Mouse (Mus musculus) layer of hippocampus, adult 2 months (tissue): Measurements from ENCODE around the gene Sap30. TPM values are rescaled to one million over a fixed set of nuclear protein-coding genes. Genes with fewer than 3 reads are reported as not detected.
"Not testable (repeated sequence)": the region's sequence is repeated elsewhere in the genome, so short reads cannot be mapped to it uniquely, and the experiment has no call there.

Source experiments
- DNase-seq, 2 experiments: peaks; one replicate each; pipeline ENCODE4 v3.0.0; 2022; ENCODE audit warnings: low spot score in 2 of 2
- H3K27ac ChIP-seq: fragments of 200-600 bp; 2 replicates; pipeline ENCODE4 v1.8.1; 2022
- H3K4me3 ChIP-seq: fragments of 200-600 bp; 2 replicates; pipeline ENCODE4 v1.8.1; 2022; ENCODE audit warnings: mild to moderate bottlenecking
- CTCF ChIP-seq: fragments of 200-600 bp; conservative IDR thresholded peaks from 2 replicates; pipeline ENCODE4 v1.8.1; 2022; ENCODE audit warnings: antibody characterized with exemption, mild to moderate bottlenecking, moderate library complexity
- total RNA-seq, 2 experiments: library from RNA; stranded (reverse); gene quantifications; 2 replicates each; pipeline ENCODE4 v1.2.3; 2021

Sap30 gene
- total RNA-seq, 2 experiments from 2014 or later: 10.4 to 12.6 TPM

- H3K27ac ChIP-seq: peak overlapping the region; percentile 83
- no peak for DNase-seq
- peak overlapping the region; percentile 74 for H3K4me3 ChIP-seq
- TF ChIP-seq CTCF: no peak
Measured at GRCm38 (mm10) chr8:57512141-57513056, 24.7 kb upstream of the Sap30 start.

DNA sequence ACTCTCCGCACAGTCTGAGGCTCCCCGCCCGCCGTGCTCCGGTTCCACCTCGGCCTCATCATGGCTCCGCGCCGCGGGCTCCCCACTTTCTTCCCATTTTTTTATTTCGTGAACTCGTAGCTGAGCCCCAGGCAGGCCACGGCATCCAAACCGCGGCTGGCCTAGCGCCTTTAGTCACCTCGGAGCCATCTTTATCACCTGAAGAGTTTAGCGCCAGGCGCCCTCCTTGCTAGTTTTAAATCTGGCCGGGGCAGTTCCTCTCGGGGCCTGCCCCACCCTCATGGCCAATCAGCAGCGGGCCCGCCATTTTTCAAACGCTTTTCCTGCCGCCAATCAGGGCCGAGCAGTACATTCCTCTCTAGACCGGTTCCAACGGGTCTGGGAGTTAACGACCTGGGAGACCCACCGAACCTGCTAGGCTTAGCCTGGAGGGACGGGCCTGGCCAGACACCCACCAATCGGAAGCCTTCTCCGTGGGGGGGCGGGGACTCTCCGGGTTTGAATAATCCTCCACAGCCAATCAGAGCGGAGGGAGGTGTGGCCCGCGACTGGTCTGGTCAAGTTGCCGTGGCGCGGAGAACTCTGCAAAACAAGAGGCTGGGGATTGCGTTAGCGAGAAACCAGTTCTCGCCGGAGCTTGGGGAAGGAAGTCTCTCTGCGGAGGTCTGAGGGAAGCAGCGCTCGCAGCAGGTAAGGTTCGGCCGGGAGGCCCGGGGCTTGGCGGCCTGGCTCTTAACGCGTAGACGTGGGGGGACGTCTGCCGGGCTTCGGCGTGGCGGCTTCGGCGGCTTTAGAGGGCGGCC is 23.9 kb upstream of the Sap30 start, which contains the start of gene Hmgb2:
Hmgb2 (plus strand) TSS at position 592 of the 803 bp plus-strand sequence.
- peak within 1 kb of the TSS; percentile 74 for H3K4me3 ChIP-seq

GRCm38 (mm10) chr8:57510791-57511315 is 23.2 kb upstream of the Sap30 start:
- DNase-seq: no peak
- no peak for TF ChIP-seq CTCF
- Histone ChIP-seq H3K27ac (peak overlapping the region; percentile 40; the same call in 1 of the 2 replicates), H3K4me3 (peak overlapping the region; percentile 74)

More for the DNA sequence above, 23.9 kb upstream of the Sap30 start, which contains the start of gene Hmgb2:
- H3K27ac ChIP-seq: peak within 1 kb of the TSS; percentile 83
- peak; percentile 99 for DNase-seq
- peak; percentile 26 for TF ChIP-seq CTCF

DNA sequence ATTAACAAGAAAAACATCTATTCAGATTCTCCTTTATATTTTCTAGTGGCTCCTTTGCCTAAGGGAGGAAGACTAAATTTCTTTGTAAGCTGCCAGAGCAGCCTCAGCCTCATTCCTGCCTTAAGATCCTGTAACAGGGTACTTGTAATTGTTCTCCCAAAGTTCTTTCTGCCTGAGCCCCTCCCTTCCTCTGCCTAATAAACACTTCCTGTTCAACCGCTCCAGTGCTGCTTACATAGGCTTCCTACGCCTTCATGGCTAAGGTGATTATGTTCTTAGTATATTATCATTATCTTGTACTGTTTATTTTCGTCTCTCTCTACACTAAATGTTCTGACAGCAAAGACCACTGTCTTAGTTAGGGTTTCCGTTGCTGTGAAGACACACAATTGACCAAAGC is 21.0 kb upstream of the Sap30 start:
- no peak for DNase-seq
- Histone ChIP-seq H3K27ac (no peak overlapping the region), H3K4me3 (no peak overlapping the region)
- TF ChIP-seq CTCF: no peak

GRCm38 (mm10) chr8:57507556-57508063 is 19.9 kb upstream of the Sap30 start:
- Histone ChIP-seq H3K27ac (no peak overlapping the region), H3K4me3 (no peak overlapping the region)
- no peak for TF ChIP-seq CTCF
- no peak for DNase-seq

DNA sequence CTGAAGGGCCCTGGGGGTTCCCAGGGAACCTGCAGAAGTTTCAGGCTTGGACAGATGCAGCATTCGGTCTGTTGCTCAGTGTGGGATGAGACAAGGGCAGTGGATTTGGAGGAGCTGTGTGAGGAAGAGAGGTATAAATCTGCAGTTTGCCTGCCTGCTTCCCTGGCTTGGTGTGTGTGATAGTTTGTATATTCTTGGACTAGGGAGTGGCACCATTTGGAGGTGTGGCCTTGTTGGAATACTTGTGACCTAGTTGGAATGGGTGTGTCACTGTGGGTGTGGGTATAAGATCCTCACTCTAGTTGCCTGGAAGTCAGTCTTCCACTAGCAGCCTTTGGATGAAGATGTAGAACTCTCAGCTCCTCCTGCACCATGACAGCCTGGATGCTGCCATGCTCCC is 17.8 kb upstream of the Sap30 start:
- not testable (repeated sequence) for H3K4me3 ChIP-seq, DNase-seq, H3K27ac ChIP-seq

- TF ChIP-seq CTCF: peak; percentile 81
- Histone ChIP-seq H3K27ac (no peak overlapping the region), H3K4me3 (no peak overlapping the region)
- DNase-seq: peak in 1 of 2 experiments; percentile 42
Measured at GRCm38 (mm10) chr8:57503641-57504040, 16.0 kb upstream of the Sap30 start.

GRCm38 (mm10) chr8:57498847-57499511 is 11.3 kb upstream of the Sap30 start:
- H3K27ac ChIP-seq: no peak overlapping the region
- DNase-seq: peak in 1 of 2 experiments; percentile 49
- TF ChIP-seq CTCF: no peak; the same call in none of the 2 replicates
- peak overlapping the region; percentile 45 for H3K4me3 ChIP-seq

- TF ChIP-seq CTCF: no peak
- Histone ChIP-seq H3K27ac (no peak overlapping the region), H3K4me3 (peak overlapping the region; percentile 45)
- DNase-seq: no peak
Measured at GRCm38 (mm10) chr8:57498494-57498846, 10.8 kb upstream of the Sap30 start.

DNA sequence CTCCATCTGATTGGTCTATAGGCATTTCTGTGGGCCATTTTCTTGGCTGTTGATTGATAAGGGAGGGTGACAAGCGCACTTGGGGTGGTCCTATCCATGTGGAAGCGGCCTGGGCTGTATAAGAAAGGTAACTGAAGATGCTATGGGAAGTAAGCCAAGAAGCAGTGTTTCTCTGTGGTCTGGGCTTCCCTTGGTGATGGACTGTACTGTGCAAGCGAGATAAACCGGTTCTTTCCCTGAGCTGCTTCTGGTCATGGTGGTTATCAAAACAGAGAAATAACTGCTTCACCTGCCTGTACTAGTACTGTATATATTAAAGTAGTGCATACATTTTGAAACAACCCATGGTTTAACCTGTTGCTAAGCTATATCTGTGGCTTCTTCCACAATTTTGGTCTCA is 4.2 kb upstream of the Sap30 start:
- no peak overlapping the region for H3K4me3 ChIP-seq
- no peak for DNase-seq
- no peak for TF ChIP-seq CTCF
- no peak overlapping the region for H3K27ac ChIP-seq

- DNase-seq: no peak
- Histone ChIP-seq H3K4me3 (no peak overlapping the region), H3K27ac (no peak overlapping the region)
- TF ChIP-seq CTCF: no peak
Measured at GRCm38 (mm10) chr8:57489896-57490295, 2.2 kb upstream of the Sap30 start.

DNA sequence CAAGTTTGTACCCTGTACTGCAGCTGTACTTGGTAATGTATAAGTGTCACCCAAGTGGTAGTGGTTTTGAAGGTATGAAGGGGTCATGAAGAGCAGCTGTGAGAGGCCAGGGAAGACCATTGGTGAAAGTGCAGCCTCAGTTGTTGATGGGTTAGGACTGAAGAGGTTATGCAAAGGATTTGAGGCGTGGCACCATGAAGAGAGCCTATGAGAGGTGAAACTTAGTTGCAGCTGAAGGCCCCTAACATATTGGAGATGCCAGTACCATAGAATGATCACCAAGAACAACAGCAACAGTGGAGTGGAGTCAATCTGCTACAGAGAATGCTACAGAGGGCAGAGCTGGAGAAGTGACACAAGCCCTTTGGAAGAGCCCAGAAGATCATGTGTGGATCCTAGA is 1.7 kb upstream of the Sap30 start:
- DNase-seq: no peak
- no peak for TF ChIP-seq CTCF
- H3K4me3 ChIP-seq: no peak overlapping the region
- H3K27ac ChIP-seq: no peak overlapping the region

- H3K4me3 ChIP-seq: peak overlapping the region; percentile 97
- TF ChIP-seq CTCF: no peak
- H3K27ac ChIP-seq: peak overlapping the region; percentile 76
- DNase-seq: peak; percentile 20 to 21
Measured at GRCm38 (mm10) chr8:57488312-57488765, 679 bp upstream of the Sap30 start.
